Mouse (Mus musculus) E14TG2a.4 (cell line): ENCODE data around the gene Cux2.

Experiments
- CTCF ChIP-seq: conservative IDR thresholded peaks from 2 replicates; pipeline ENCODE4 v1.5.1; 2014; ENCODE audit warnings: low read length
- NANOG ChIP-seq: IDR thresholded peaks from 2 replicates; pipeline ENCODE4 v1.6.1; 2014; ENCODE audit warnings: borderline replicate concordance, low read length, mixed read lengths
- POU5F1 ChIP-seq: IDR thresholded peaks from 2 replicates; pipeline ENCODE4 v1.6.1; 2014; ENCODE audit warnings: low read length, borderline replicate concordance

GRCm38 (mm10) chr5:121878703-121879102 lies 171.2 kb downstream of the Cux2 start:
- TF ChIP-seq CTCF (no peak), NANOG (no peak), POU5F1 (no peak)
